Mouse (Mus musculus) spleen, adult 2 months (tissue): ENCODE results near the gene Ttc26.

Source experiments
- CTCF ChIP-seq: fragments of 200-500 bp; IDR thresholded peaks from 2 replicates; pipeline ENCODE4 v1.5.1; 2011; ENCODE audit warnings: mild to moderate bottlenecking, inconsistent platforms; ENCODE audit not compliant: insufficient read depth, insufficient read length, insufficient replicate concordance; ENCODE audit errors: extremely low read depth
- POLR2A ChIP-seq: fragments of 200-500 bp; IDR thresholded peaks from 2 replicates; pipeline ENCODE4 v1.6.1; 2011; ENCODE audit warnings: low read depth, low read length, inconsistent platforms

DNA sequence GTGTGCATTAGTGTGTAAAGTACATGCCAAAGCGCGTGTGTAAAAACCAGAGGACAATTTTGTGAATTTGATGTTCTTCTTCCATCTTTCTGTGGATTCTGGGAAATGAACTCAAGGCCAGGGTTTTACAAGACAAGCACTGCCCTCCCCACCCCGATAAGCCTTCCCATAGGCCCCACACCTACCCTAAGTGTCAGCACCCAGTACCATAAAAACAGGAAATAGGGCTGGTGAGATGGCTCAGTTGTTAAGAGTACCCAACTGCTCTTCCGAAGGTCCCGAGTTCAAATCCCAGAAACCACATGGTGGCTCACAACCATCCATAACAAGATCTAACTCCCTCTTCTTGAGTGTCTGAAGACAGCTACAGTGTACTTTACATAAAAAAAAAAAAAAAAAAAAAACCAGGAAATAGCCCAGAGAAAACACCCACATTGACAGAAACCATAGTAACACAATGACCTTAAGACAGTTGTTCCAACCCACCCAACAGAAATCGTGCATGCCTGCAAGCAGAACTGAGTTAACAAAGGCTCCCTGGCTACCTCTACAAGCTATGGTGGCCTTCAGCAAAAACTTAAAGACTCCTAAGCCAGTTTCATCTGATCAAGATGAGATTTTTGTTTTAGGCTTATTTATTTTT is 32.3 kb upstream of the Ttc26 start:
- TF ChIP-seq POLR2A (no peak), CTCF (no peak)
